Mouse (Mus musculus) kidney, postnatal 4 days (tissue): Measurements from ENCODE around the gene Plekhn1.

Source experiments
- DNase-seq, 2 experiments: peaks; one replicate each; pipeline ENCODE4 v3.0.0; 2021; ENCODE audit warnings: mixed read lengths in 2 of 2

Gene Plekhn1

DNA sequence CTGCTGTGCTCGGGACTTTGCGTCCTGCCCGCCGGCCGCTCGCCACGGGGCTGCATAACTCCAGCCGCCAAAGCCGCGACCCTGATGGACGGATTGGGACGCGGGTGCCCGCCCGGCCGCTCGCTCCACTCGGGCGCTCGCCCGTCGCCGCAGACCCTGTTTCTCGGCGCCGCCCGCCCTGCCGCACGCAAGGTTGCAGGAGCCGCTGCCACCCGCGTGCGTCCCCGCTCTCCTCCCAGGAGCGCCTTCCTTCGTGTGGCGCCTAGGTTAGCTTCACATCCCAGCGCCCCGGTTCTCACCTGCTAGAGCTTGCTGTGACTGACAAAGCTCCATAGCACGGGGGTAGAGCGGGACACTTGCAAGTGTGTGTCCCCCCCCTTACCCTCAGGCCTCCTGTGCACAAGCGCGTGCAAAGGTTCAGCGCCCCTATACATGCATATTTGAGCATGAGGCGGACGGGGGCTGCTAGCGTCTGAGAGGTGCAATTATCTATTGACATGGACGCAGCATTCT is at the start of gene Plekhn1:
TSS of gene Plekhn1 (minus strand) at position 157 of the 513 bp plus-strand sequence.
- DNase-seq, result peak; percentile 85 to 91

DNA sequence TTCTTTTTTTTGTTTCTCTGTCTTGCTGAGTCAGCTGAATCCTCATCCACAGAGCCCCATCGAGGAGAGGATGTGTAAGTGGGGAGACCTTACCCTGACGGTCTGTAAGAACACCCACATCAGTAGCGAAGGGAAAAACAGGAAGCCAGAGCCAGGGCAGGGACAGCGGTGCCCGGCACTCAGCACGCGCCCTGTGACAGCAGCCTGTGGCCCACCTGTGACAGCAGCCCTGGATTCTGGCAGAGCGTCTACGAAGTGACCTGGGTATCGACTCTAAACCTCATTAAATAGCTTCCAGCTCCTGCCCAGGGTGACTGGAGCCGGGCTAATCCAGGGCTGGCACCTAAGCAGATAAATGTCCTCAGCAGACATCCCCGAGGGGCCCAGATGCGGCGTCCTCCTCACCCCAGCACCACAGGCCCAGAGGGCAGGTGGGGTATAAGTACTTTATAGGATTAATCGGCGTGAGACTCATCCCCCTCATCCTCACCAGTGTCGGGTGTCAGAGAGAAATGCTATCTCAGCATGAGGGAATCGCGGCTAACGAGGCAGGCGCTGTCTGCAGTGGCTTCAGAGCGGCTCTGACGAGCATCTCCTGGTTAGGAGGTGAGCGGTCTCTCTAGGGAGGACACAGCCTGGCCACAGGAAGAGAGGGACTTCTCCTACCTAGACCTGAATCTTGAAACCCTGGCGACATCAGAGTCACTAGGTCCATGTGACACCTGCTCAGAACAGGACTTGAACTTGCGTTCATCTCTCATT is 20.6 kb upstream of the Plekhn1 start, which contains the start of gene Samd11:
TSS of gene Samd11 (minus strand) at position 580 of the 762 bp plus-strand sequence.
- DNase-seq, result no peak

DNA sequence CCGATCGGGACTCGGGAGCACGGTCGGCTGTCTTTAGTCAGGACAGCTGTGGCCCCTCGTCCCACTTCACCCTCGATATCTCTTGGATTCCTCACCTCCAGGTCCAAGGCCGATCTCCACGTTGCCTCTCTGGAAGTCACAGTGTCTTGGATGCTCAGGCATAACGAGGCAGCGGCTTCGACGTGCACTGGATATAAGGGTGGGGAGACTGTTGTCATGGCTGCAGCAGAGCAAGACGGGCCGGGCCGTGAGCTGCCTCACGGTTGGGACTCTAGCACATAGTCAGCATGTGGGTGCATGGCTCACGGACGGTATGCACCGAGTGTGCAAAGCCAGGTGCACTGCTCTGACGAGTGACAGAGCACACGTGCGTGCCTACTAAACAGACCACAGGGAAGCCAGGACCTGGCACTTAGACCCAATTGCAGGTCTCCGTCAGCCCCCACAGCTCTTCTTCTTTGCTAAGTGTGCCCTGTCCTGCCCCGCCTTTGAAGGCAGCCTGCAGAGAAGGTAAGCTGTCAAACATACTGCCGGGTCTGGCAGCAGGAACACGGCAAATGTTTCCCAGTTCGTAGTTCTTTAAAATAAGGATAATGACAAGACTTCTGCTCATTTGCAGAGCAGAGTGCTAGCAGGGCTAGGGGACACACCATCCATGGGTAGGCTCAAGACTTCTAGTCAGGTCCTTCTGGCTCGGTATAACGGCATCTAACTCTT is 19.9 kb upstream of the Plekhn1 start:
- DNase-seq, result no peak

DNA sequence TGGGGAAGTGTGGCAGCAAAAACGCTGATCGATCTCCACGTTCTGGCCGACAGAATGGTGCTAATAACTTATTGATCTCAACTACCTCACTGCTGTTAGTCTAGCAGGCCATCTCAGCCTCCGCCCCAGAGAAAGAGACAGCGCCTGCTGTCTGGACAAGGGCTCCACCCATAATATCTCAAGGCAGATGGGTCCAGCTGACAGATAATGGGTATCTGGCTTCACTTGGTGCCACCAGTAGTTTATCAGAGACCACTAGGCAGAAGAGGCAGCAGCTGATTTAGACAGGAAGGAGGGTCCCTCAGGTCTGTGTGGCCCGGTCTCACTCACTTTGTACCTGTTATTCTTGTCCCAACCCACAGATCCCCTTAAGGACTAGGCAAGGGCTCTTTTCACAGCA is 18.4 kb upstream of the Plekhn1 start:
- DNase-seq, result no peak

DNA sequence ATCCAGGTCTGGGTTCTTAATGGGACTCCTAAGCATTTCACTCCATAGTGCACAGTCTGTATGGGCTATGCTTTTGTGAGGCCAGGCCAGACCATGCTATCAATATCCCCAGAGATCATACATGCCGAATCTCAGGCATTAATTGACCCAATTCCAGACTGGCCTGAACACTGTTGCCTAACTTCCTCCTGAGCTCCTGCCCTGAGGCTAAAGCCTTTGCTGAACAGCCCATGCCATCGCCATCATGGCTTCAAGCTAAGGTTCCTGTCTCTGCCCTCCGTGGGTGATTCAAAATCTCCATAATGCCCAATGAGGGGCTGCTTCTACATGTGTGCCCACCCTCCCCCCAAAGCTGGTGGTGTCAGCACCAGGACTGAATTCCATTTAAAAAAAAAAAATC is 18.0 kb upstream of the Plekhn1 start:
- no peak for DNase-seq

DNA sequence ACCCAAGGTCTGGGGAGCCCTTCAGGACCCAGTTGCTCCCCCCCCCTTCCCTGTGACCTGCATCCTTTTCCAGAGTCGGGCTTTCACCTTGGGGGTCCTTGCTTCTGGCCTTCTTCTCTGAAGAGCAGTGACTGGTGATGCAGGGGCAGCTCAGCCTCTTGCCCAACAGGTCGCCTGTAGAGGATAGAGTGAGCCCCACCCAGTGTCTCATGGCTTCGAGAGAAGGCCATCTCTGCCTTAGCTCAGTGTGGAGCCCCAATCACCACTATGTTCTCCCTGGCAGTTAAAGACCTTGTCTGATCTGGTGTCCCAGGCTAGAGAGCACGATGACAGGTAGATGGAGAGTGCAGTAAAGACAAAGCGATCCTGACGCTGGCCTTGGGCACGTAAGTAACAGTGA is 17.5 kb upstream of the Plekhn1 start:
- no peak for DNase-seq

DNA sequence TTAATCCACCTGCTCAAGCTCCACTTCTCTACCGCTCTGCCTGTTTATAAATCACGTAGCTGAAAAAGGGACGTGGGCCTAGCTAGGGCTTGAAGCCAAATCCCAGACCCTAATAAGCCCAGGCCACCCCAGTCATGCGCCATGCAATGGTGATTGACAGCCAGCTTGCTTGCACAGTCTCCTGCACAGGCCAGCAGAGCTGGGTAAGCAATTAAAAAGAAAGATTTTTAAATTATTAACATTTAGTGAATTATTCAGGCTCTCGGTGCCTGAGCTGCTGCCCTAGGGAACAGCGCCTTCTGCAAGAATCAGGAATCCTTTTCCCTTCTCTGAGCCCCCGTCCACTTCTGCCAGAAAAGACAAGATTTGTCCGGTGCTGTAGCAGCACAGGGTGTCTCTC is 16.4 kb upstream of the Plekhn1 start:
- no peak for DNase-seq

DNA sequence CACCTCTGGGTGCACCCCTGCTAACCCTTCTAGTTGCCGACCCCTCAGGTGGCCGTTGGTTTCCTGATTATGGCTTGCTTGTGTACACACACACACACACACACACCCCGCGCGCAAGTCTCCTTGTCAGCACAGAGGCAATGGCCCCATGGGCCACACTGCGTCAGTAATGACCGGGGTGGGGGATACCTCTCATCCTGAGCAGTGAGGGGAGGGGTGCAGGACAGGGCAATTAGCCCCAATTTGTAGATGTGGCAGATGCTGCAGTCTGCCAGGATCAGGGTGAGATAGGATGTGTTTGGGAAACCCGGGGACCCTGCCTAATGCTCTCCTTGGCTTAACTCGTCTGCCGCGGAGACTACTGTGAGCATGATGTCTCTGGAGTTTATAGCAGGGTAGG is 14.9 kb upstream of the Plekhn1 start:
- DNase-seq, result no peak

DNA sequence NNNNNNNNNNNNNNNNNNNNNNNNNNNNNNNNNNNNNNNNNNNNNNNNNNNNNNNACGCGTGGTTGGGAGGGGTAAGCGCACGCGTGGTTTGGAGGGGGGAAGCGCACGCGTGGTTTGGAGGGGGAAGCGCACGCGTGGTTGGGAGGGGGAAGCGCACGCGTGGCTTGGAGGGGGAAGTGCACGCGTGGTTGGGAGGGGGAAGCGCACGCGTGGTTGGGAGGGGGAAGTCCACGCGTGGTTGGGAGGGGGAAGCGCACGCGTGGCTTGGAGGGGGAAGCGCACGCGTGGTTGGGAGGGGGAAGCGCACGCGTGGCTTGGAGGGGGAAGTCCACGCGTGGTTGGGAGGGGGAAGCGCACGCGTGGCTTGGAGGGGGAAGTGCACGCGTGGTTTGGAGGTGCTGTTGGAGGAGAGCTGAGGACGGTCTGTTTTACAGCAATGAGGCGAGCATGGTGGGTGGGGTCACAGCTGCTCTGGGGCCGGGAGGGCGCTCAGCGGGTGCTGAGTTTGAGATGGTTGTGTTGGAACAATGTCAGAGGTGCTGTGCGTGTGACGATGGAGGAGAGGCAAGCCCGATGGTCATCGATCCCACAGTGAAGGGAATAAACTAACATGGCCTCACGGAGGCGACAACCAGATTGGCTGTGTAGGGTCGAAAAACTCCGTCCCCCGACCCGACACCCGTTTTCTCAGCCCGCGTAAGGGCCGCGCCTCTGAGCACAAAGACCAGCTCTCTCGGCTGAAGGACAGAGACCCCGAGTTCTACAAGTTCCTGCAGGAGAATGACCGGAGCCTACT is 2.2 kb upstream of the Plekhn1 start:
- DNase-seq, result no peak

DNA sequence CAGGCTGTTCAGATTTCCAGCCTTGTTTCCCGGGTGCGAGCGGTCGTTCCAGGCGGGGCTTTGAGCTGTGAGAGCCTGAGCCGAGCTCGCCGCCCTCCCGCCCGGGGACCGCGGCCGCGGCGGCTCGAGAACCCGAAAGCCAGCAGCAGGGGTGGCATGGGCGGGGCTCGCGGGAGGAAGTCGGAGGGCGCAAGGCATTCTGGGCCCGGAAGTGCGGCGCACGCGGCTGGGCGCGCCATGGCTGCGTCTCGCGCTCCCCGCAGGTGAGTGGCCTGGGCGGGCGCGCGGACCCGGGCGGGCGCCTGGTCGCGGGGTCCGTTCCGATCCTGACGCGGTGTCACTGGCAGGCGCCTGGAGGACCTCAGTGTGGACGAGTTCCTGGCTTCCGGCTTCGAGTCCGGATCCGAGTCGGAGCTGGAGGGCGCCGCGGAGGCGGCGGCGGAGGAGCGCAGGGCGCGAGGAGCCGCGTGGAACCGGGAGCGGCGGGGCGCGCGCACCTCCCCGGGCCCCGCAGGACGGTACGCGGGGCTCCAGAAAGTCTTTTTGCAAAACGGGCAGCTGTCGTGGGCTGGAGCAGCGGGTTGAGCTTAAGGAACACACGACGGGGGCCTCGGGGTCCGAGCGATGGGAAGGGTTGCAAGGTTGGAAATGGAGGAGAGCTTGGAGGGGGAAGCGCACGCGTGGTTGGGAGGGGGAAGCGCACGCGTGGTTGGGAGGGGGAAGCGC is 1.3 kb upstream of the Plekhn1 start, which contains the start of gene Noc2l:
TSS of gene Noc2l (plus strand) at position 203 of the 726 bp plus-strand sequence.
- peak; percentile 94 to 96 for DNase-seq

DNA sequence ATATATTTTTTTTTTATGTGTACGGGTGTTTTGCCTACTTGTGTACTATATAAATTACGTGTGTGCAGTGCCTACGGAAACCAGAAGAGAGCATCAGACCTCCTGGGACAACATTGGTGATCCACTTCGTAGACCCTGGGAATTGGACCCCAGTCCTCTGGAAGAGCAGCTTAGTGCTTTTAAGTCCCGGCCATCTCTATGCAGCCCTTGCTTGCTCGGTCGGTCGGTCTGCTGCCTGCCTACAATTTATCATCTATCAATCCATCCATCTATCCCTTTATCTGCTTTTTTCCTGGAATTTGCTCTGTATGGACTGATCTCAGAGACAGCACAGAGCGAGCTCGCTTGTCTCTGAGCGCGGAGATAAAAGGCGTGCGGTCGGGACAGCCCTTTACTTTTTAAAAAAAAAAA is 708 bp upstream of the Plekhn1 start:
- DNase-seq, result peak in 1 of 2 experiments; percentile 53

DNA sequence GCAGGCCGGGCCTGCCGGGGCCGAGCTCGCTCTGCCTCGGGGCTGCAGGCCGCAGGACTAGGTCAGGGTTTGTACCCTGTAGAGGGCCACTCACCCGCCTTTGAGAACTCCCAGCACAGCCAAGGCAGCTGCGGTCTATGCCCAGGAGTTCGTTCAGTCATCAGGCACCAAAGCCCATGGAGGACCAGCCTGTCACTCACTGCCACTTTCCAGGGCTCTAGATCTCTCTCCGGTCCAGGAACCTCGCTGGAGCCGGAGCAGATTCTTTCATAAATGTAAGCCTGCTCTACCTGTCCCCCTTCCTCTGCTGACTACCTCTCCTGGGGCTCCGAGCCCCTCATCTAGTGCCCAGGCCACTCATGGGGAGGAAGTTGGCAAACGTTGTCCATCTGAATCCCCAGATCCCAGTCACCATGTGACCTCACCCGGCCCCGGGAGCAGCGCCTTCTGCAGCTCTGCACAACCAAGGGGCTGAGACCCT is 596 bp downstream of the Plekhn1 start:
- peak; percentile 50 to 66 for DNase-seq

DNA sequence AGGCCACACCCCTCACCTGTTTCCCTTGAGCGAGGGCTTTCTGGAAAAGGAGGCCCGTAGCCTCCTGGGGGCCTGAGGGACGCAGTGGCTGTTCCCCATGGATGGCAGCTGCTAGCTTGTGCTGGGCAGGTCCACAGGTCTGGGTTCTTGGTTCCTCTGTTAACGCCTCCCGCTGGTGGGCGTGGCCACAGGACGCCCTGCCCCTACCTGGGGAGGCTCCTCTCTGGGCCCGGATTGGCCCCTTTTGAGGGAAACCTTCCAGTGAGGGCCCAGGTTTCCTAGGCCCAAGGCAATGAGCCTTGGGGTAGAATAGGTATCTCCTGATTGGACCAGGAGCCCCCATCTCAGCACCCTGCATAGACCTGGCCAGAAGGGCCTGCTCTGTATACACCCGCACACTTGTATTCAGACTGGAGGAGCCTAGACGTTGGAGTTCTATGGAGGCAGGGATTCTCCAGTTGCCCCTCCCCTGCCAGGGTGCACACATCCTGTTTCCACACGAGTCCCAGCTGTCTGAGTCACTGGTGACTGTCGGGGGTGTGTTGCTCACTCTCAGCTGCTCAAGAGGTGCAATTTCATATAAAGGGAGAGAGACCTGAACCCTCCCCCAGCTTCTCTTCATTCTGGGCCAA is 6.1 kb downstream of the Plekhn1 start:
- peak in 1 of 2 experiments; percentile 52 for DNase-seq

DNA sequence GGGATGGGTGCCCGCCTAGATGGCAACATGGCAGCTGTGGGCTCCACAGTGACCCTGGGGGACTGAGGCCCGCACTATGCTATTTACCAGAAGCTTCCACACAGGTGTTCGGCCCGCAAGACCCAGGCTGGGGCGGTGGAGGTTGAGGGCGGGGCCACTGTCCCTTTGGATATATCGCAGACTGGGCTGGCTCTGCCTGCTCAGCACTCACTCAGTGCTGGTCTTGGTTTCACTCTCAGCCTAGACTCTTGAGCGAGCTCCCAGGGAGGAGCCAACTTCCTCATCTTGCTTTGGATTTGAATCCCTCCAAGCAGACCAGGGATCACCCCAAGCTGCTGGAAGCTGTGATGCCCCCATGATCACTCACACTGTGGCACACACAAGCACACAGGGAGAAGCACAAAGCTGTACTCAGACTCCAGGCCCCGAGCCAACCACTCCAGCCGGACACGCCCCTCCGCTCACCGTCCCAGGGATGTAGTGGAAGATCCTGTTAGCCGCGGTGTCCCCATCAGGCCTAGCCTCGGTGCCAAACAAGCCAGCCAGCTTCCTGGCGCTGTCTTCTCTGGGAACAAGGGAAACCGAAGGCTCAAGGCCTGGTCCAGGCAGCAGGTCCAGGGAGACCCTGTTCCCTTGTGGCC is 6.8 kb downstream of the Plekhn1 start:
- DNase-seq, result peak in 1 of 2 experiments; percentile 46

DNA sequence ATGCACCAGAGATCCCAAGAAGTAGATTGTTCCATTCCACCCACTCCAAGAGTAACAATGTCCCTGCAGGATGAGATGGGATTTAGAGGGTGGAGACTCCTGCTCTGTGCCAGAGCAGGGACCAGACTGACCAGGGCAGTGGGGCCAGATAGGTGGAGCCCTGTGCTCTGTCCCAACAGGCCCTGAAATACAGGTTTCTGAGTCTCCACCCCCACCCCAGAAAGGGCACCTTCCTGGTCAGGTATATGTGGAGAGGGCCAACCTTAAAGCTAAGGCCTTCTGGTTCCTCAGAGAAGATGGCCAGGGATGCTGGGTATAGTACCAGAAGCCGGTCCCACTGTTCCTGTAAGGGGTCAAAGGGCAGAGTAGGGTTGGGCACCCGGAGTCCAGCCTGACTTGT is 10.4 kb downstream of the Plekhn1 start:
- DNase-seq, result no peak

DNA sequence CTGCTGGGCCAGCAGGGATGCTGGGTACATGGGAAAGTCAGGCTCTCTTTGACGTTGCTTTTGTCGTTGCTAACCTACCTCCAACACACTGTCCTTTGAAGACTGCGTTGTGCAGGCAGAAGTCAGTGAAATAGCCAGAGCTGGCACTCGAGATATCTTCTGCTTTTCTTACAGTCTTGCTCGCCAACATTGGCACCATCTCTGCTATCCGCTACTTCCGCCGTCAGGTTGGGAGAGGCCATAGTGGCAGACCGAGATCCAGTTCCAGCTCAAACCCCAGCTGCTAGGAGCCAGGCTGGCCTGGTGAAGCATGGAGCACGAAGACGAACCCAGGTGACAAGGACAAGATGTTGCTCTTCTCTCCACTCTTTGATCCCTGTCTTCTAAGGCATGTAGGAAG is 14.7 kb downstream of the Plekhn1 start:
- no peak for DNase-seq

DNA sequence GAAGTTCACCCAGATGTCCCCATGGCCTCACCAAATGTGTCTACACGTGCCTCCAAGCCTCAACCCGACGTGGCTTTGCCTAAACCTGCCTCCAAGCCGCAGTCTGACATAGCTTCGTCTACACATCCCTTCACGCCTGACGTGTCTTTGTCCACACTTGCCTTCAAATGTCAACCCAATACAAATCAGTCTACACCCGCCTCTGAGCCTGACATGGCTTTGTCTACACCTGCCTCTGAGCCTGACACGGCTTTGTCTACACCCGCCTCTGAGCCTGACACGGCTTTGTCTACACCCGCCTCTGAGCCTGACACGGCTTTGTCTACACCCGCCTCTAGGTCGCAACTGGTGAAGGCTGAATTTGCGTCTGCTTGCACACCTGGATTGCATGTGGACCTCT is 16.8 kb downstream of the Plekhn1 start:
- no peak for DNase-seq

DNA sequence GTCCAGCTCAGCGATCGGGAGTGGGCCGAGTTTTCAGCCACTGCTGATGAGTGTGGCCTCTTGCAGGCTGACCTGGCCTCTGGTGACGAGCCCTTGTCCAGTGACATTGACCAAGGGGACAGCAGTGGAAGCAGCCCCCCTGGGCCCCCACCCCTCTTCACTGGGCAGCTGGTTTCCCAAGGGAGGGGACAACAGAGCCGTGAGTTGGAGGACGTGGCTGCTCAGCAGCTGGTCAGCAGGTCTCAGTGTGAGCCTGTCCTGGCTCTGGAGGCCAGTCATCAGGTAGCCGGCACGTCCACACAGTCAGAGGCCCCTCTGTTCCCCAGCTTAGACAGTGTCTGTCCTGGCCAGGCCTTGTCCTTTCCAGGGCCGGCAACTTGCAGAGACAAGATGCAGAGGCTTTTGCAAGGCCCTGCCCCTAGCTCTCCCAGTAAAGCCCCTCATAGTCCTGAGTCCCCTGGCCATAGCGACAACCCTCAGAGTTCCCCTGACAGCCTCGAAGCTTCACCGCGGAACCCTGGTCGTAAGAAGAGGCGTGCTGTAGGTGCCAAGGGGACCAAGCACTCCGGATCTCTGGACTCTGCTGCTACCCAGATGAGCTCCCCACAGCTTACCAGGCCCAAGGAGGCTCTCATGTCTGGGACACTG is 17.5 kb downstream of the Plekhn1 start:
- no peak for DNase-seq

DNA sequence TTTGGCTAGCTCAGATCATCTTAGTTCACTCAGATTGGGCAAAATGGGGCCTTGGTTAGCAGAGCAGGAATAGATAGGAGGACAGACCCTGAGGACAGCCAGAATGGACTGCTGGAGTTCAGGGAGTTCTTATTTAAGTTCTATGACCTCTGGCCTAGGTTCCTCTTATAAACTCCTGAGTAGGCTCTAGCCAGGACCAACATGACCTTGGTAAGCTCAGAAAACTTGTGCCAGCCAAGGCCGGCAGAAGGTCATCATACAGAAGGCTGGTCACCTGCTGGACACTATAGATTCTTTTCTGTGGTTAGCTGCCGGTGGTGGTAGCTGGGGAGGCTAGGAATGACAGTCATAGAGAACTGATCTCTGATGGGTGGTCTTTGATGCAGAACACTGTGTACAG is 18.5 kb downstream of the Plekhn1 start:
- no peak for DNase-seq

DNA sequence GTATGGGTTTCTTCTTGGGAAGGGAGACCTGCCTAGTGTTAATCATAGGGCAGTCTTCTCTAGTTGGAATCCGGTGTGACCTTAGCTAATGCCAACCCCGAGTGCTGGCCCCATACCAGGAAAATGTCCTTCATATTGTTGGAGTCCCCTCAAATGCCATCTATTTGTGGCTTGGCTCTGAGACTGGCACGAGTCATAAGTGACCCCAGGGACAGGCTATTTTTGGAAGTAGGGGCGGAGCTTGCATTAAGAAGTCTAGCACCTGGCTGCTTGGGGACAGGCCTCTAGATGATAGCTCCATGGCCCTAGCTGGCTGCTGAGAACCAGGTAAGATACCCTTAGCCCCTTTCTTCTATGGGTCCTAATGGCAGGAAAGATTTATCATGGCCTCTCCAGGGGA is 19.0 kb downstream of the Plekhn1 start, which contains the start of gene Perm1:
TSS of gene Perm1 (plus strand) at position 220 of the 400 bp plus-strand sequence.
- DNase-seq, result no peak

DNA sequence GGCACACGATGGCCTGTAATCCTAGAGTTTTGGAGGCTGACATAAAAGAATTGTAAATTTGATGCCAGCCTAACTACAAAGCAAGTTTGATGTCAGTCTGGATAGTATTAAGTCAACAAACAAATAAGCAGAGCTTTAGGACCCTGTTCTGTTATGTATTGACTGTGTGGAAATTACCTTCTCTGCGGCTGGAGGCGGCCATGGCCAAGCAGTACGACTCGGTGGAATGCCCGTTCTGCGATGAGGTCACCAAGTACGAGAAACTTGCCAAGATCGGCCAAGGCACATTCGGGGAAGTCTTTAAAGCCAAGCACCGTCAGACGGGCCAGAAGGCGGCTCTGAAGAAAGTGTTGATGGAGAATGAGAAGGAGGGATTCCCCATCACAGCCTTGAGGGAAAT is 21.5 kb downstream of the Plekhn1 start:
- no peak for DNase-seq
